Mouse (Mus musculus) limb, embryonic 13.5 days (tissue): Measurements from ENCODE around the gene Themis3. TPM values are rescaled to one million over a fixed set of nuclear protein-coding genes. Genes with fewer than 3 reads are reported as not detected.

Experiments
- ATAC-seq: fragments of 200-750 bp; cut with Nextera tagmentation; 2 replicates; pipeline ENCODE4 v1.8.0; 2017; ENCODE audit warnings: low read depth, moderate number of reproducible peaks, moderate TSS enrichment; ENCODE audit not compliant: low FRiP score
- H3K27ac ChIP-seq: fragments of 300-500 bp; sonication (generic); 2 replicates; pipeline ENCODE4 v1.5.1; 2015; ENCODE audit warnings: inconsistent platforms, mild to moderate bottlenecking, moderate library complexity
- H3K27me3 ChIP-seq: fragments of 300-500 bp; sonication (generic); 2 replicates; pipeline ENCODE4 v1.6.1; 2015; ENCODE audit warnings: mild to moderate bottlenecking, inconsistent platforms
- H3K36me3 ChIP-seq: fragments of 300-500 bp; sonication (generic); 2 replicates; pipeline ENCODE4 v1.6.1; 2015; ENCODE audit warnings: inconsistent platforms, mild to moderate bottlenecking, moderate library complexity
- H3K4me1 ChIP-seq: fragments of 300-500 bp; sonication (generic); 2 replicates; pipeline ENCODE4 v1.6.1; 2015; ENCODE audit warnings: inconsistent platforms
- H3K4me2 ChIP-seq: fragments of 300-500 bp; sonication (generic); replicated peaks from 2 replicates; pipeline ENCODE4 v1.6.1; 2015; ENCODE audit warnings: inconsistent platforms, mild to moderate bottlenecking, moderate library complexity
- H3K4me3 ChIP-seq: fragments of 300-500 bp; sonication (generic); 2 replicates; pipeline ENCODE4 v1.5.1; 2015; ENCODE audit warnings: moderate library complexity, mild to moderate bottlenecking, inconsistent platforms
- H3K9ac ChIP-seq: fragments of 300-500 bp; sonication (generic); 2 replicates; pipeline ENCODE4 v1.6.1; 2015; ENCODE audit warnings: mild to moderate bottlenecking, inconsistent platforms
- H3K9me3 ChIP-seq: fragments of 300-500 bp; sonication (generic); 2 replicates; pipeline ENCODE4 v1.6.1; 2016; ENCODE audit warnings: inconsistent platforms
- WGBS: fragments of 180-500 bp; shearing (Covaris S2); methylation state at CpG from one replicate; pipeline ENCODE4 v1.1.7; 2015; 5-methylcytosine and 5-hydroxymethylcytosine counted together
- polyA plus RNA-seq: library from polyadenylated mRNA; unstranded; fragments of >200 nt; fragmentation: Nextera tagmentation; extraction: Ambion mirVana; gene quantifications from 2 replicates; pipeline ENCODE4 v1.2.1, GENCODE M21; 2015

Gene Themis3
- polyA plus RNA-seq, 1 experiment from 2014 or later: 0.10 TPM

- H3K9ac ChIP-seq: no peak overlapping the region
- H3K36me3 ChIP-seq: peaks cover 76% of the 10 kb centered on the region
- no peaks in the 10 kb centered on the region for H3K9me3 ChIP-seq
- no peak for ATAC-seq
- no peak overlapping the region for H3K4me3 ChIP-seq
- no peak overlapping the region for H3K4me2 ChIP-seq
- H3K27me3 ChIP-seq: no peaks in the 10 kb centered on the region
- no peak overlapping the region for H3K27ac ChIP-seq
- 90% methylated on average over 8 of the region's 8 CpGs for whole genome bisulfite sequencing
- no peaks in the 10 kb centered on the region for H3K4me1 ChIP-seq
Measured at GRCm38 (mm10) chr17:66504964-66505363, 89.5 kb downstream of the Themis3 start.

Other genes starting within 250 kb of the Themis3 start
- 4.5 and 5.6 TPM in 2 replicates for gene Mtcl1, start 144.9 kb downstream of the Themis3 start, polyA plus RNA-seq
- 49.0 and 49.6 TPM in 2 replicates for gene Rab12, start 74.9 kb downstream of the Themis3 start, polyA plus RNA-seq